Mouse (Mus musculus): Measurements from ENCODE around the gene Trpc3. TPM values are rescaled to one million over a fixed set of nuclear protein-coding genes. Genes with fewer than 3 reads are reported as not detected.

The Trpc3 gene
- not detected for polyA plus RNA-seq (2017; shearing (Covaris generic))

GRCm38 (mm10) chr3:36689392-36690291 is at the start of gene Trpc3:
Gene Trpc3 (minus strand): TSS chr3:36690167.

GRCm38 (mm10) chr3:36613202-36613907 is 76.6 kb downstream of the Trpc3 start, which contains the start of gene Bbs7:
Gene Bbs7 (minus strand): TSS chr3:36613477.

GRCm38 (mm10) chr3:36571827-36572378 is 118.1 kb downstream of the Trpc3 start, which contains the start of gene Ccna2:
Gene Ccna2 (minus strand): TSS chr3:36572150.

Other genes starting within 250 kb of the Trpc3 start
- 152 TPM for gene Anxa5, start 214.3 kb downstream of the Trpc3 start, polyA plus RNA-seq (2017; shearing (Covaris generic))
- gene 1810062G17Rik, start 214.2 kb downstream of the Trpc3 start, polyA plus RNA-seq (2017; shearing (Covaris generic)) = 0.97 TPM
- gene Gm11549, start 168.4 kb downstream of the Trpc3 start, polyA plus RNA-seq (2017; shearing (Covaris generic)) = not detected
- 30.3 TPM for gene Exosc9, start 137.6 kb downstream of the Trpc3 start, polyA plus RNA-seq (2017; shearing (Covaris generic))
- gene Ccna2, start 118.0 kb downstream of the Trpc3 start, polyA plus RNA-seq (2017; shearing (Covaris generic)) = 1.2 TPM
- gene Bbs7, start 76.7 kb downstream of the Trpc3 start, polyA plus RNA-seq (2017; shearing (Covaris generic)) = 0.57 TPM
- 504 TPM for gene 4932438A13Rik, start 172.9 kb upstream of the Trpc3 start, polyA plus RNA-seq (2017; shearing (Covaris generic))